Mouse (Mus musculus): Measurements from ENCODE around the gene Wwc2. TPM values are rescaled to one million over a fixed set of nuclear protein-coding genes. Genes with fewer than 3 reads are reported as not detected.

Gene Wwc2
- polyA plus RNA-seq, 1 experiment from 2014 or later = 11.1 TPM

DNA sequence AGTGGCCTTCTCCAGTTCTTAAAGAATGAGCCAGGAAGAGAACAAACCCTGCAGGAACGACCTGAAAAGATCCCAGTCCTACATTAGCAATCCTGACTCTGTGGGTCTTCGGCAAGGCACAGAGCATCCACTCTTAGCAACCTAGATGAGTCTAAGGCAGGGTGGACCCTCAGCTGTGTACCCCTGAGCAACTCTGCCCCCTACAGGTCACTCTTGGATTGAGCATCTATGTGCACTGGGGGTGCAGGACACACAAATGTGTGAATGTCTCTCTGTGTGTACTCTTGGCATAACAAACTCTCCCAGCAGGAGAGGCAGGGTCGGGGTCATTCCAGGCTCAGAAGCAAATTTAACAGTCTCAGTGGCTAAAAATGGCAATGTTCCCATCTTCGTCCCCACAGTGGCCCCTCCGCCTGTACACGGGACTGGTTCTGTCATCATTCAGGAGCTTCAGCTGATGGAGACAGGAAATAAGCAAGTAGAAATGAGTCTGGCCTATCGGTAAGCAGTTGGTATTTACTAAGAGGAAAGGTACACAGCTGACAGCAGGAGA lies 39.3 kb downstream of the Wwc2 start:
- no peak overlapping the region for H3K4me3 ChIP-seq
- H3K27ac ChIP-seq (replicated peaks) = no peak overlapping the region
- H3K36me3 ChIP-seq (replicated peaks) = no peaks in the 10 kb centered on the region; the same call in 1 of the 2 replicates
- no peak for DNase-seq (ENCODE audit: low spot score)
- peaks cover 18% of the 10 kb centered on the region; the same call in 1 of the 2 replicates for H3K4me1 ChIP-seq
- H3K9me3 ChIP-seq = no peaks in the 10 kb centered on the region
- WGBS = 79% methylated on average over 7 of the region's 7 CpGs
- no peaks in the 10 kb centered on the region for H3K27me3 ChIP-seq (replicated peaks; ENCODE audit: low read depth, poor library complexity, severe bottlenecking)

DNA sequence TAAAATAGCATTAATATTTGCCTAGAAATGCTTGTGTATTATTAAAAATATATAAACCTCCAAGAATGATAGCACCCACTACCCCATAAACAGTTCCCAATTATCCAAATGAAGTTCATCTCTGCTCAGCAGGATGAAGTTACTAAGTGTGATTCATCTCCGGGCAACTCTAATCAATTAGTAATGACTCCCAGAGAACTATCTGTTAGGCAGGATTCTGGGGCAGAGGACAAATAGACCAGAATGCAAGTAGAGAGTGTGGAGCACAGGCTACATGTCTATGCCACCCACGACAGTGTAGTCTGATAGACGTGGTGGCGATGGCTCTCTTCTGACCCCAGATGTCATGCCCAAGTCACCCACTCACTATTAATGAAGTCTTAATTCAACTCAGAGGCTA lies 41.9 kb downstream of the Wwc2 start:
- Histone ChIP-seq H3K9me3 (no peaks in the 10 kb centered on the region), H3K27me3 (replicated peaks; ENCODE audit: low read depth, poor library complexity, severe bottlenecking) (no peaks in the 10 kb centered on the region), H3K27ac (replicated peaks) (no peak overlapping the region), H3K4me1 (peaks cover 21% of the 10 kb centered on the region; the same call in 1 of the 2 replicates), H3K4me3 (no peak overlapping the region), H3K36me3 (replicated peaks) (no peaks in the 10 kb centered on the region)
- no peak for DNase-seq (ENCODE audit: low spot score)
- WGBS = 85% methylated on average over 4 of the region's 4 CpGs

DNA sequence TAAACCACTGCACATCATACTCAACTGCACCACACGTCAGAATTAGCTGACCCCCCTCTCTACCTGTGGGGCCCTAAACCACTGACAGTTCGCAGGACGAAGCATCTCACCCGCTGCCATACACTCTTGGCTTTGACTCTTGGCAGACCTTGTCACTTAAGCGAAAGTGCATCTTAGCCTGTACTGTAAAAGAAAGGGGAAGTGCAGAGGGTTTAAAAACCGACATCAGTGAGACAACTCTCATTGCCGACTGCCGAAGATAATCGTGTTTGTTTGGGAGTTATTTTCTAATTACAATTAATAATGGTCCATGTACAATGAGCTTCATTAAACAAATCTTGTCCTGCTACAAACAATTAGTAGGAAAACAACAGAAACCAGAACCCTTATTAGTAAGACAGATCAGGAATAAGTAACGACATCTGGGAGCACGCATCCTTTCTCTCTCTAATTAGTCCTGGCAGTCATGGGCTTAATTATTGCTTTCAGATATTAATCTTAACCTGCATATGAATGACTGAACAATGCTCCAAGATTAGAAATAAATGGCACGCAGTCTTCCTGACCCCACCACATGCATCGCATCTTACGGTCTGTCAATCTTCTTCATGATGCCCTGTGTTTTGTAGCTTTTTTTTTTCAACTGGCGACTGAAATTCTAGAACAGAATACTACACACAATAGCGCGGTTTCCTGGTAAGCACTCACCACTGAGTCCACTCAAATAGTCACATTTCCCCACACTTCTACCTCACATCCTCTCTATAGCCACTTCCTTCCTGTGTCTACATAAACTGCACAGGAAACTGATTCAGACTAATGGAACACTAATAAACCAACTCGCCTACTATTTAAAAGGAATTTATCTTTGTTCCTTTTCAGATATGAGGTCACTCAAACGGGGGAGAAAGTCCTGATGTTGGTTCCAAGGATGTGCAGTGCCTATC lies 42.8 kb downstream of the Wwc2 start:
- WGBS = 74% methylated on average over 19 of the region's 19 CpGs
- no peak for DNase-seq (ENCODE audit: low spot score)

DNA sequence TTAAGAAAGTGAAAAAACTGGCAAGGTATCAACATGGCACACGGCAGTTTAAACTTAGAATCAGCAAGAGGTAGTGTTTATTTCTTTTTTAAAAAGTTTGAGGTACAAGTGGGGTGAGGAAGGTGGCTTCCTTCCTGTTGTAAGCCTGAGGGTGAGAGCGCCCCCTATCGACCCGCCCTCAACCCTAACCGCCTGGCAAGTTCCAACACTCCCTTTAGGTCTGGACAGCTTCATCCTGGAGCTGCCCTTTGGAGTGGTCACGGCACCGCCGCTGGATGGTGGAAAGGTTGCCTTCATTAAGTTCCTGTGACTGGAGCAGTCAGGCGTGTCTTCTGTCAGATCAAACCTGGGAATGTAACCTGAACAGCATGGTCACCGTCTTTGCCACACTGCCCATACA lies 47.7 kb downstream of the Wwc2 start:
- Histone ChIP-seq H3K36me3 (replicated peaks) (no peaks in the 10 kb centered on the region), H3K4me3 (no peak overlapping the region), H3K27ac (replicated peaks) (no peak overlapping the region), H3K9me3 (no peaks in the 10 kb centered on the region), H3K27me3 (replicated peaks; ENCODE audit: low read depth, poor library complexity, severe bottlenecking) (no peaks in the 10 kb centered on the region), H3K4me1 (peaks cover 27% of the 10 kb centered on the region)
- WGBS = 63% methylated on average over 10 of the region's 10 CpGs
- DNase-seq (ENCODE audit: low spot score) = no peak

More for the DNA sequence above, 42.8 kb downstream of the Wwc2 start:
- Histone ChIP-seq H3K36me3 (replicated peaks) (no peaks in the 10 kb centered on the region), H3K27me3 (replicated peaks; ENCODE audit: low read depth, poor library complexity, severe bottlenecking) (no peaks in the 10 kb centered on the region), H3K9me3 (no peaks in the 10 kb centered on the region), H3K4me1 (peaks cover 25% of the 10 kb centered on the region; the same call in 1 of the 2 replicates), H3K4me3 (no peak overlapping the region), H3K27ac (replicated peaks) (no peak overlapping the region)

DNA sequence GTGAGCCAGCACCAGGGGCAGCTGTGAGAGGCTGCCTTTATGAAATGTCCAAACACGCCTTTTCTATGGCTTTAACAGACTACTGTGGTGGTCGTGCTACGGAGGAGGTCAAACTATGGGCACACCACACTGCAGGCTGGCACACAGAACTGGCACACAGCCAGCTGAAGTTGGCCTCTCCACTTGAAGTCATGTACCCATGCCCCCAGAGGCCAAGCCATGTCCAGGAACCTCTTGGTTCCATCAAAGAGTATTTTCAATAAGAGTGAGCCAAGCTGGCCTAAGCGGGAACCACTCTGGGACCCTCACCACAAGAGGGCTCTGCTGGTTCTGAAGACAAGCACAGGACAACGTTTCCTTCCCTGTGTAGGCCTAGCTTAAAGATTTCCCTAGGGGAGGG lies 49.7 kb downstream of the Wwc2 start:
- no peak for DNase-seq (ENCODE audit: low spot score)
- no peaks in the 10 kb centered on the region for H3K9me3 ChIP-seq
- H3K4me1 ChIP-seq = peaks cover 19% of the 10 kb centered on the region
- no peak overlapping the region for H3K27ac ChIP-seq (replicated peaks)
- no peaks in the 10 kb centered on the region for H3K36me3 ChIP-seq (replicated peaks)
- no peaks in the 10 kb centered on the region for H3K27me3 ChIP-seq (replicated peaks; ENCODE audit: low read depth, poor library complexity, severe bottlenecking)
- 71% methylated on average over 5 of the region's 5 CpGs for WGBS
- H3K4me3 ChIP-seq = no peak overlapping the region

DNA sequence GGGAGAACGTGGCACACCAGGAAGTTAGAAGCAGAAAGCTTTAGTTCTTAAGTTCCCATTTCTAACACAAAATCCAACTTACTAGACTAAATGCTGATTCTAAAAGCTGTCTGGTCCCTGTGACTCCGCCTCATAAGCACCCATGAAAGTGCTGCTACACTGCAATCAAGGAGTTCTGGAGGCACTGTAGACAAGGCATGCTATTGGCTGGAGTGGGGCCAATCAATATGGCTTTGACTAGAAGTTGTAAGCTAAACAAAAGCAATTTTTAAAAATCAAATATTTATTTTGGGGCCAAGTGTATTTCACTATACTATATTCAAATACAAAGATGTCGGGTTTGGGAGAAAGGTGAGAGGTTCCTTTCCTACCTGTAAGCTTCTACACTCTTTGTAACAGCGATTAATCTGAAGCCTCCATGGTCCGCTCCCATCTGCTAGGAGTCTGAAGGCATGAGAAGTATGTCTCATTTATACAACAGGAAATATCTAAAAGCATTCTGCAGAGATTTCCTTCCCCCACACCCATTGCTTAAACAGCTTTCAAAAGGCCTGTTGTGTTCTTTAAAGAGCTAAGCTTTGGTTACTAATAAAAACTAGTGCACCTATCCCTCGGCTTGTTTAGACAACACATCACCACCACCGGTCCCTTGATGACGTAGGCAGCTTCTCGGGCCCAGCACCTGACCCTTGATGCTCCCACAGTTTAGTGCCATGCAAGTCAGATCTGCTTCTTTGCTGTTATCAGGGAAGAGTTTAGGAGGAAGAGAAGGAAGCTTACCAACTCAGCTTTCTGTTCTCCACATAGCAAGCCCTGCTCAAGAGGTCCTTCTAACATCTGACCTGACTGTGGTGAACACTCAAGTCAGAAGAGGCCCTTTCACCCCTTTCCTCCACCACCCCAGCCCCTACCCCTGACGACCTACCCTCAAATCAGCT lies 50.5 kb downstream of the Wwc2 start:
- H3K36me3 ChIP-seq (replicated peaks) = no peaks in the 10 kb centered on the region
- 87% methylated on average over 10 of the region's 10 CpGs for WGBS
- no peak overlapping the region for H3K4me3 ChIP-seq
- DNase-seq (ENCODE audit: low spot score) = no peak
- H3K27me3 ChIP-seq (replicated peaks; ENCODE audit: low read depth, poor library complexity, severe bottlenecking) = no peaks in the 10 kb centered on the region
- H3K4me1 ChIP-seq = peaks cover 24% of the 10 kb centered on the region
- H3K27ac ChIP-seq (replicated peaks) = no peak overlapping the region; the same call in 1 of the 2 replicates
- H3K9me3 ChIP-seq = no peaks in the 10 kb centered on the region

DNA sequence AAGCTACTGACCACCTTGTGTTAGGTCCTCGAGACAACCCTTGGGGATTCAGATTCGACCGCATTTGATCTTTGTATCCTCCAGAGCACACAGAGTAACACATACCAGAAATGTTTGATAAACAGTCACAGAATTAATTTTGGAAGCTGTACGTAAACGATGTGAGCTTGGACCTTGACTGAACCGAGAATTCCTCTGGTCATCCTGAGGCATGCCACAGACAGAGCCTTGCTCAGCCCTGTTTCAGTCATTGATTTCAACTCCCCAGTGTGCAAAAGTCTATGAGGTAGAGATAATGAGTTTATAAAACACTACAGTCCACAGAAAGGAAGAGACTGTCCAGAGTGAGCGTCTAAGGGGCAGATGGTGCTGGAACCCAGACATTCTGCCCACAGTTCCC lies 51.5 kb downstream of the Wwc2 start:
- 88% methylated on average over 7 of the region's 7 CpGs for WGBS
- no peaks in the 10 kb centered on the region for H3K36me3 ChIP-seq (replicated peaks)
- H3K9me3 ChIP-seq = no peaks in the 10 kb centered on the region
- no peaks in the 10 kb centered on the region for H3K27me3 ChIP-seq (replicated peaks; ENCODE audit: low read depth, poor library complexity, severe bottlenecking)
- no peak for DNase-seq (ENCODE audit: low spot score)
- no peak overlapping the region for H3K27ac ChIP-seq (replicated peaks)
- peaks cover 27% of the 10 kb centered on the region for H3K4me1 ChIP-seq
- no peak overlapping the region for H3K4me3 ChIP-seq

DNA sequence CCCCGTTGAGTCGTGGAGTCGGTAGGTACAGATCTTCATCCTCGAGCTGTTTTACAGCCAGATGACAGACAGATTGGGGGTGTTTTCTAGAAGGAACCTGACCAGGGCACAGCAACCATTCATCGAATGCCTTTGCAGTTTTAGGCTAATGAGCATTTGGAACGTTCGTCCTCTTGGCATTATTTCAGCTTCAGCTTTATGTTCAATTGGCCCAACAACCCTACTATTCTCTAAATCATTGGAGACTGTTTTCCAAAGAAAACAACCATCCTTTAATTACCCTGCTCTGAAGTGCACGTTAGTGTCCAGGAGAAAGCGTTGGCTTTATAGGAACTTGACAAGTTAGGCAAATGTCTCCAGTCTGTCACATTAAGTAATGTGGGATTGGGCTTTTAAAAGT lies 54.3 kb downstream of the Wwc2 start:
- no peaks in the 10 kb centered on the region for H3K9me3 ChIP-seq
- no peak for DNase-seq (ENCODE audit: low spot score)
- 72% methylated on average over 9 of the region's 9 CpGs for WGBS
- H3K4me3 ChIP-seq = no peak overlapping the region
- H3K27me3 ChIP-seq (replicated peaks; ENCODE audit: low read depth, poor library complexity, severe bottlenecking) = no peaks in the 10 kb centered on the region
- no peak overlapping the region for H3K27ac ChIP-seq (replicated peaks)
- peaks cover 49% of the 10 kb centered on the region for H3K4me1 ChIP-seq
- no peaks in the 10 kb centered on the region for H3K36me3 ChIP-seq (replicated peaks)

DNA sequence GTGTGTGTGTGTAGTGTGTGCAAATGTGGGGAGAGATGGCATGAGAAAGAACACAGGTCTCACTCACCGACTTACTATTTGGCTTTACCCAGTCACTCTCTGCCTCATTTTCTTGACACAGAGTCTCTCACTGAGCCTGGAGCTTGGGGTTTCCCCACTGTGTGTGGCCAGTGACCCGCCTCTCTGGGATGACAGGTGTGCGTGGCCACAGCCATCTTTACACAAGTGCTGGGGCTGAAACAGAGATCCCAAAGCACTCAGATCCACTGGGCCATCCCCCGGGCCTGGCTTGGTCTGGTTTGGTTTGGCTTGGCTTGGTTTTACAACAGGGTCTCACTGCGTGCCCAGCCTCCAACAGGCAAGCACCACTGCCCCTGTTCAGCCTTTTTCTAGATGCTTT lies 55.3 kb downstream of the Wwc2 start:
- Histone ChIP-seq H3K9me3 (no peaks in the 10 kb centered on the region), H3K27me3 (replicated peaks; ENCODE audit: low read depth, poor library complexity, severe bottlenecking) (no peaks in the 10 kb centered on the region), H3K4me3 (no peak overlapping the region), H3K36me3 (replicated peaks) (no peaks in the 10 kb centered on the region), H3K27ac (replicated peaks) (no peak overlapping the region), H3K4me1 (peaks cover 51% of the 10 kb centered on the region)
- DNase-seq (ENCODE audit: low spot score) = no peak
- WGBS = 85% methylated on average over 5 of the region's 5 CpGs

DNA sequence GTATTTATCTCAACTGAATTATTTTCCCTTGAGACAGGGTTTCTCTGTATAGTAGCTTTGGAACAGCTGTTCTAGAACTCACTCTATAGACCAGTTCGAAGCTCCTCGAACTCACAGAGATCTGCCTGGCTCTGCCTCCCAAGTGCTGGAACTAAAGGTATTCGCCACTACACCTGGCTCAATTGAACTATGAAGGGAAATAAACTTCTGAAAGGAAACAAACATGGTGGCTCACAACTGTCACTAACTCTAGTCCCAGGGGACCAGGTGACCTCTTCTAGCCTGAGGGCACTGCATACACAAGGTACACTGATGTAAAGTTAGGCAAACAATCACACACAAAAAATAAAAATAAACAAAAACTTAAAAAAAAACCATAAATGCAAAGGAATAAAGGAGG lies 57.6 kb downstream of the Wwc2 start:
- Histone ChIP-seq H3K27me3 (replicated peaks; ENCODE audit: low read depth, poor library complexity, severe bottlenecking) (no peaks in the 10 kb centered on the region), H3K4me1 (peaks cover 52% of the 10 kb centered on the region)
- 94% methylated on average over 3 of the region's 3 CpGs for WGBS

DNA sequence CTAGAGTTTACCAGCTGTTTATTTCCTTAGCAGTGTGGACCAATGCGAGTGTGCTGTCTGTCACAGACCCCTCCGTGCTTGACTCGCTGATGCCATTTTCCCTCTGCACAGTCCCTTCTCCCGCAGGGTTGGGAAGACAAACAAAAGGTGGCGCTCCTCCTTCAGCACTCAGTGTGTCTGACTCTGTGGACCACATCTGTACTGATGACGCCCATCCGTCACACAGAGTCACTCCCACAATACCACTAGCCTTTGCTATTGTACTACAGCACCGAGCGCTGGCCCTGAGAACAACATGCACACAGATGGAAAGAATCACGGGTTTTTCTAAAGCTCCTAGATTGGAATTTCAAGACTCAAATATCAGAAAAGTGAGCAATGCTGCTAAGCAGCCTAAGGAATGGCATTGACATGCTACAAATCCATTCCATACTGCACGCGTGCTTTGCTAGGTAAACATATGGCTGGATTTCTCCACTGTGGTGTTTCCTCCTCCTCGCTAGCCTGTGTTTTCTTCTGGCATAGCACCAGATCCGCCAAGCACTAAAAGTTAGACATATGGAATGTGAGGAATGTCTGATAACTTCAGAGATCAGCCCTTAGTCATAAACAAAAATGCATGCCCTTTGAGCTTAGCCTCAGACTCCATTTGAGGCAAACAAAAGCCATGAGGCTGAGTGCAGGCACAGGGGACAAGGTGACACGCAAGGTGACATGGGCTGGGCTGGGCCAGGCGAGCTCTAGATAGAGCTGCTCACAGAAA lies 58.5 kb downstream of the Wwc2 start:
- peaks cover 52% of the 10 kb centered on the region for H3K4me1 ChIP-seq
- 45% methylated on average over 16 of the region's 16 CpGs for WGBS
- H3K36me3 ChIP-seq (replicated peaks) = no peaks in the 10 kb centered on the region
- peak overlapping the region; percentile 23; the same call in 1 of the 2 replicates for H3K4me3 ChIP-seq
- H3K27ac ChIP-seq (replicated peaks) = peak overlapping the region; percentile 75
- H3K9me3 ChIP-seq = no peaks in the 10 kb centered on the region
- peak; percentile 45 for DNase-seq (ENCODE audit: low spot score)
- no peaks in the 10 kb centered on the region for H3K27me3 ChIP-seq (replicated peaks; ENCODE audit: low read depth, poor library complexity, severe bottlenecking)

More for the DNA sequence above, 57.6 kb downstream of the Wwc2 start:
- H3K36me3 ChIP-seq (replicated peaks) = no peaks in the 10 kb centered on the region
- no peak overlapping the region for H3K4me3 ChIP-seq
- H3K27ac ChIP-seq (replicated peaks) = no peak overlapping the region
- H3K9me3 ChIP-seq = no peaks in the 10 kb centered on the region
- DNase-seq (ENCODE audit: low spot score) = no peak

DNA sequence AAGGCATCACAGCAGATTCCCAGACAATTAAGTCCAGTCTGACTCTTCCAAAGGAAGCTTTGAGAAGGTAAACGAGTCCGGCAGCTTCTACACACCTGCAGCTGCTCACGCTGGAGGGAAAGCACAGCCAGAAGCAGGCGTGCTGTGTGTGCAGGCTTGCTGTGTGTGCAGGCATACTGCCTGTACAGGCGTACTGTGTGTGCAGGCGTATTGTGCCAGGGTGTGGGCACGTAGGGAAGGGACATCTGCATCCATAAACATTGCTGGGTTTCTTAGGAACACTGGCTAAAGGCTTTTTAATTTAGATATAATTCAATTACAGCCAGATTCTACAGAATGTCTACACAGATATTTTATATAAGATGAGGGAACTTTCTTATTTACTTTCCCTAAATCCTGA lies 59.4 kb downstream of the Wwc2 start:
- 84% methylated on average over 7 of the region's 7 CpGs for WGBS
- Histone ChIP-seq H3K27me3 (replicated peaks; ENCODE audit: low read depth, poor library complexity, severe bottlenecking) (no peaks in the 10 kb centered on the region), H3K4me3 (no peak overlapping the region), H3K4me1 (peaks cover 52% of the 10 kb centered on the region), H3K27ac (replicated peaks) (peak overlapping the region; percentile 57; the same call in 1 of the 2 replicates), H3K9me3 (no peaks in the 10 kb centered on the region), H3K36me3 (replicated peaks) (no peaks in the 10 kb centered on the region)
- no peak for DNase-seq (ENCODE audit: low spot score)
